Mouse (Mus musculus) monocyte, adult 2 months (primary cell): Measurements from ENCODE around the gene Srebf1.

Source experiments
- DNase-seq, 2 experiments: peaks; one replicate each; pipeline ENCODE4 v3.0.0; 2022; ENCODE audit warnings: low spot score in 2 of 2, low read depth in 1 of 2

The Srebf1 gene

DNA sequence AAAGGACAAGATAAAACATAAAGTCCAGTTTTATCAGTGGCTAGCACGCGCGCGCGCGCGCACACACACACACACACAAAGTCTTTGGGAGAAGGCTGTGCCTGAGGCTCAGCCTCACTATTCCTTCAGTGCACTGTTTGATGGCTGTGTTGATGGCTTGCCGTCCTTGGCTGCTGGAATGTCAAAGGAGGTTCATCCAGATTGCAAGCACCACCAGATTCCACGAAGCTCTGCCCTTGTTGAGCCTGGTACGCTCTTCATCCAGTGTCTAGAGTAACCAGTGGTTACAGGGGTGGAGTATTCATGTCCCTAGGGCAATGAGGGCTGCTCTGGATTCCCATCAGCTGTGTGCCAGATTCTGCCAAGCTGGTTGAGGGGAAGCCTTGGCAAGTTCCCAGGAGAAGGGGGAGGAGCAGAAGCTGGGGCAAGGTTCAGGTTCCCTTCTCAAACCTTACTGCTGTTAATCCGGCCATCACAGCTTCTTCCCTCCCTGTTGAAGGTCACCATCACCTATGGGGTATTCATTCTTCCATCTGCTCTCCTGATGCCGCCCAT lies 40.2 kb downstream of the Srebf1 start:
- DNase-seq, result no peak

DNA sequence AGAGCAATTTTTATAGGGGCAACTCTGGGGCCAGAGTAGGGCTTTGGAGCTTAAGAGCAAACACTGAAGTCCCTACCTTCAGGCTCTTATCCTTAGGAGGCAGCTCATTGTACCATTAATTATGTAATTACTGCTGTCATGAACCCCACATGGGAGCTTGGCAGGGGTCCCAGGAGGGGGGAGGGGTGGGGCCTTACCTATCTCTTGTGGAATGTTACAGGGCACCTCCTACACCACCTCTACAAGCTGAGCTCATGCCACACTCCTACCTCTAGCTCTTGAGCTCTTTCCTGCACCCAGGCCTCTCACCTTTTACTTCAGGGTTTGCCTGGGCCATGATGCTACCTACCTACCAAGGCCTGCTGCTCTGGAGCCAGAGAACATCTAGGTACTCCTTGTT lies 43.9 kb downstream of the Srebf1 start:
- DNase-seq, result no peak

DNA sequence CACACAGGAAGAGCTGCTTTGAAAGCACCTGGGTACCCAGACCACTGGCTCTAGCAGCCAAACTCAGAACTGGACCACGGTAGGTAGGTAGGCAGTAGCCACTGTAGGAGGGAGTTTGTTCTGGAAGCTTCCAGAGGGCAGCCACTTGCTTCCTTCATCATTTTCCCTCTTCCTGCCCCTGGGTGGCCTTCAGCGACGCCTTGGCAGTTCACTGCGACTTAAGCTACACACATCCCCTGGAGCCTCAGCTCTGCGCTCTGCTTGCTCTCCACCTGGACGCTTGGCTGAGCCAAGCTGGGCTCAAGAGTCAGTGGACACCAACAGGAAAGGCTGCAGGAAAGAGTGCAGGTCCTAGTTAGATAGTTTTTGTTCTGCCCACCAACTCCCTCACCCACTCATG lies 44.4 kb downstream of the Srebf1 start:
- DNase-seq, result no peak

DNA sequence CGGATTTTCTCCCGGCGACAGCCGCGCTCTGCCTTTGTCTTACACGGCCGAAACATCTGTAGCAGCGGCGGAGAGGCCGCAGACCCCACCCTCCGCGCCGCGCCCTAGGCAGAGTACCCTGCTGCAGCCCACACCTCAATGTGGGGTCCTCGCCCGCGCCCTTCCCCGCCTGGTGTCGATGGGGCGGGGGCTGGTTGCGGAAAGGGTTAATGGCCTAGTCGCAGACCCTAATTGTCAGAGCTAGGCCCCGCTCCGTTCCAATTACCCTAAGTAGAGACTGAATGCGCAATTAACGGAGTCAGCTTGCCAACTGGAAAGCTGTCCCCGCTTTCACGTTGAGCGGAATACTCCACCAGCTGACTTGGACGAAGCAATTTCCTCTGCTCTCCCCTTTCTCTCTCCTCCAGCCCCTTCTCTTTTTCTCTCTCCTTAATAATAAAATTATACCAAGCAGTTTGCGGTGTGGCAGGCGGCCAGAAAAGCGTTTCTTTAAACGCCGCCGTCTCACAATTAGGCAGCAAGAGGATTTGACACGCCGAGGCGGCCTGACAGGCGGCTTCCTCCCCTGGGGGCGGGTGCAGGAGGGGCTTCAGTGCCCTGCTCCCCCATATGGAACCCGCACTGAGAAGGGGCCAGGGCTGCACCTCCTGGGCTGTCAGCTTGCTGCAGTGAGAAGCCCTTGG lies 45.3 kb downstream of the Srebf1 start:
- DNase-seq, result no peak

DNA sequence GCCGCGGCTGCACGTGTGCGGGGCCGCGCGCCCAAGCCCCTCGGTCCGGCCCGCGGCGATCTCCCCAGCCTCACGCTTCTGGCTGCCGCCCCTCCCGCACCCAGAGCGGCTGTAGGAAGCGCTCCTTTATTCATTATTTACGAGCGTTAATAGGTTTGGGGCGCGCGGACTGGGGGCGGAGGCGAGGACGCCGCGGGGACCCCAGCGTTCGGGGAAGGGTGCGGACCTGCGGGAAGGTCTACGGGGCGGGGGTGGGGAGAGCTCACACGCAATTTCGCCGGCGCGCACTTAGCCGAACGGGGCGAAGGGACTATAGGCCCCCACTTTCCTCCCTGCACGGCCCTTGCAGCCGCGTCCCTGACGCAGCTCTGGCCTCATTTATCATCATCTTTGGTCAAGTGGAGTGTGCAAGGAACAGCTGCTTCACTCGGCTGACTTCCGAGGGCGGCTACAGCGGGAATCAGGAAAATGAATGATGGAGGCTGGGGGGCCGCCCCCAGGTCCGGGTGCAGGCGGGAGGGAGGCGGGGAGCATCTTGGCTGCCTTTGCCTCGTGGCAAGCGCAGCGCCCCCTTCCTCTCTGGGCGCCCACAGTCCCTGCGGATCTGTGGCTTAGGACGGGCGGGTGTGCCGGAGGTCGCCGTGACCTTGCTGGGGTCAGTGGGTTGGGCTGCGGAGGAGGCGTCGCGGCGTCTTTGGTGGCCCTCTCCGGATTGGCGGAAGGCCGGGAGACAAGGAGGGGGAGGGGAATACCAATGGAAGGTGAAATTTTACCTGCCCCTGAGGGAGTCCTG lies 46.0 kb downstream of the Srebf1 start:
- no peak for DNase-seq

DNA sequence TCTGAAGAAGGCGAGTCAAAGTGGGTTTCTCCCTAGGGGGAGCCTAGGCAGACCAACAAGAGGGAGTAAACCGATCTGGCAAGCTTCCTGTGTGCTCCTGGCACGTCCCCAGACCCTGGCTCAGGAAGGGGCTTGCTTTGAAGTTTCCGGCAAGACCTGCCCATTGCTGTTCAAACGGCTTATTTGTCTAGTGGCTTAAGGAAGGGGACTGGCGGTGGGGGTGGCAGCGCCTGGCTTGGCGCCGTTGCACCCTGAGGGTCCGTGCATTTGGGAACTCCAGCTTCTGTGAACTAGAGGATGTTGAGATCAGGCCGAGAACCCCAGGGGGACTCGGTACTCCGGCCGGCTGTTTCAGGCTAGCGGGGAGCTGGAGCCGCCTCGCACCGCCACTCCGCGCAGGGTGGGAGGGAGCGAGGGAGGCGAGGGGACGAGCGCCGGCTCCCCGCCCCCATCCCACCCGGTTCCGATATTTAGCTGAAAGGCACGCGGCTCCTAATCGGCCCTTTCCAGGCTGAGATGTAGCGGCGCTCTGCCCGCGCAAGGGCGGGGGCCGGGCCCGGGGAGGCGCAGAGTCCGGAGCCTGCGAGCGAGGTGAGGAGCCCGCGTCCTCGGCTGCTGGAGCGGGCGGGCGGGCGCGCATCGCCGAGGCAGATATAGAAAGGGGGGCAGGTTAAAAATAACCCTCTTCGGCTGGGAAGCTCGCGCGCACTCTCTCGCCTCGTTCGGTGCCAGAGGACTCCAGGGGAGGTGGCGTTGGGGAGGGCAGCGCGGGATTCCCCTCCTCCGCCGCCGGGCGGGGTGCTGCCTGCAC lies 46.8 kb downstream of the Srebf1 start:
- no peak for DNase-seq

DNA sequence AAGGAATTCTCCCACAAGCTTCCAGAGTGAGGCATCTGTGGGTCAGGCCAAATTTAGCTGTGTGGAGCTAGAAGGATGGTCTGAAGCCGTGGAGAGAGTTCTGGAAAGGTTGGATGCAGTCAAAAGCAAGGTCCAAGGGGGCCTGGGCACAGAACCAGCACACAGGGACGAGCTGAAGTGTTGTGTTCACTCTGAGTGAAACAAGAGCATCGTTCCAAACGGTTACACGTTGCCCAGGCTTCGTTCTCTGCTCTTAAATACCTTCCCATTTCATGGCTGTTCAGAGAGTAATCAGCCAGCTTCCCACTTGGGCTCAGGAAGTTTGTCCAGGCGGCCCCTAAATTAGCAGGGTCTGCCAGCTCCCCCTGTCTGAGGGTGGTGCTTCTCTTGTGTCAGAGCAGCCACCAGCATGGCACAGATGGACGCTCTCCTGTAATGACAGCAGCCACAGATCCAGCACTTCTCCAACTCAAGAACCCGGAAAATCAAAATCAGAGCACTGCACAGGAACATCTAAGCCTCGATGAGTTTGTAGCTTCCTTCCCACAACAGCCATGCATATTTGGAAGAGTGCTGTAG lies 48.7 kb downstream of the Srebf1 start:
- no peak for DNase-seq

DNA sequence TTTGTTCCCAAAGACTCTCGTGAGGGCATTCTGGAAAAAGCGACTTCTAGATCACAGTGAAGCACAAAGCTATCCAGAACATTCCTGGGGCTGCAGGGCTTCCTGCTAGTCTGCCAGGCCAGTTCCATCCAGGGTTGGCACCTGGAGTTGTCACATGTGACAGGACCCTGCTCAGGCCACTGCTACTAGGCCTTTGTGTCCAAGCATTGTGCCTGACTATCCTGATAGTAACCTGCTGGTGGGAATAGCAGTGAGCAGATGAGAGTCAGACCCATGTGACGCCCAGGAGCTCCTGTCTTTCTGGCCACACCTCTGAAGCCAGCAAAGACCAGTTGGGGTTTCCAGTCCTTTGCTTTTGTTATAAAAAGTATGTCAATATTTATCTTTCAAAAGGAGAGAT lies 50.3 kb downstream of the Srebf1 start:
- DNase-seq, result no peak

DNA sequence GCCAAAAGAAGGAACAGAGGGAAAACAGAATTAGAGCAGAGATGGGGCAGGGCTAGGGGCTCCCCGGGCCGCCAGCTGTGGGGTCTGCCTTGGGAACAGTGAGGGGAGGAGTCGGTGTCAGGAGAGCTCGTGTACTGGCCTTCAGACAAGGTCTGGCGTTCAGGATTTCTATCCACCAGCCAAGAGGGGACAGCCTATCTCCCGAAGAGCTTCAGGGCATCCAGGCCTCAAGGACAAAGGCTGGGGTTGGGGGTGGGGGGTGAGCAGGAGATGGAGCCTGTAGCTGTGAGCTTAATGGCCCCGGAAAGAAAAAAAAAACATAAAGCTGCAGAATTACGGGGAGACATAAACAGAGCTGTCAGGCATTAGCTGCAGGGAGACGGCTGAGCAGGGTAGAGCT lies 53.6 kb downstream of the Srebf1 start:
- DNase-seq, result no peak

DNA sequence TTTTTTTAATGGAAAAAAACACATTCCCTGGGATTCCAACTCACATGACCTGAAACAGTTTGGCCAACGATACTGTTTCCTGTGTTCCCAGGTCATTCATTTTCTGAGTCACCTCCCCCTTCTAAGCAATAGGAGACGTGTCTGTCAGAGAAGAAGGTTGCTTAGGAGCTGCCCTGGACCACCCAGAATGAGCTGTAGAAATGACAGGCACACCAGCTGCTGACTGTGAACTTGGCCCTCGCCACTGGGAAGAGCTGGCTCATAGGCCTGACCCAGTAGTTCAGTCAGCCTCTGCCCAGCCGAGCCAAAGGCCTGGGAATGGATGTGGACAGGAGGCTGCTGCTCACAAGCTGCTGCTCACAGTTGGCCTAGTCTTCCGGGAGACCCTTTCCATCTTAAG lies 57.3 kb downstream of the Srebf1 start:
- no peak for DNase-seq

DNA sequence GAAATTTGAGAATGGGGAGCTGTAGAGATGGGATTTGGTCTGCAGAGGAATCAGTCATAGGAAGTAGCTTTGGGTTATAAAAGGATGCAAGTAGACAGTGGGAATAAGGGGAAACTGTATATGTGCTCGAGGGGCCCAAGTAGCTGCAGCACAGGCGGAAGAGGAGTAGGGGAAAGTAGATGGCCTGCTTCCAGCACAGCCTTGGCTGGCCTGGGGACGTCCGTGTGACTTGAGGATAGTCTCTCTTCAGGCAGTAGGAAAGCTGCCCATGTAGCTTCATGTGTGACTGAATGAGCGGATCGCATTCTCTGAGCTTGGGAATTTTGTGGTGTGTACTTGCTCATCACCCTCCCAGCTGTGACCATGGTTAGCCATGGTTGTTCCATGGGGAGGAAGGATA lies 57.9 kb downstream of the Srebf1 start:
- no peak for DNase-seq

DNA sequence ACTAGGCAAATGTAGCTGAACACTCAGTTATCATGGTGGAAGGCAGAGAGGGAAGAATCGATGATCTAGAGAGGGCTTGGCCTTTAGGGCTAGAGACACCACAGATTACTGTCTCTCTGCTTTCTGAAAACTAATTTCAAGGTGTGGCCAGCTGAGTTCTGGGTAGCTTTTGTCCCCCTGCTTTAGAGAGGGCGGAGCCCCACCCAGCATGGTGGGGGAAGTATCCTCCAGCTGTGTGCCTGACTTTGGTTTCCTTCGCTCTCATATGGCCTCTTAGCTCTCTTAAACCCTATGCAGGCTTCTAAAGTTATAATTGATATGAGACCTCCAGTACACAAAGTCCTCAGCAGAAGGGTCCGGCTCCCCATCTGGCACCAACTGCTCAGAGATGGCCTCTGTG lies 59.0 kb downstream of the Srebf1 start:
- no peak for DNase-seq

DNA sequence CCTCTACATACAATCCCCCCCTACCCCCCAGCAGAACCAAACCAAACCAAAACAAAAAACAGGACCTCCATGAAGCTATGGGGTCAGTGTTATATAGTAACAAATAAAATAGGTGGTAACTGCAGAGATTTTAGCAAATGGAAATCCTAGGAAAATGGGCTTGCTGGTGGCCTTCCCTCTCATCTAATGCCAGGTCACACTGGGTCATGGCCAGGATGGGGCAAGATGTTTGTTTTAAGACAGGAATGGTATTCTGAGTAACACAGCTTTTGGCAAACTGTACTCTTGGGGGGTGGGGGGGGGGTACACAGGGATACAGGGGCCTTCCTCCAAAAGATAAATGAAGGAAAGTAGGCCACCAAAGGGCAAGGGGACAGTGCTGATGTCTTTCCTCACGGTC lies 59.8 kb downstream of the Srebf1 start:
- no peak for DNase-seq

DNA sequence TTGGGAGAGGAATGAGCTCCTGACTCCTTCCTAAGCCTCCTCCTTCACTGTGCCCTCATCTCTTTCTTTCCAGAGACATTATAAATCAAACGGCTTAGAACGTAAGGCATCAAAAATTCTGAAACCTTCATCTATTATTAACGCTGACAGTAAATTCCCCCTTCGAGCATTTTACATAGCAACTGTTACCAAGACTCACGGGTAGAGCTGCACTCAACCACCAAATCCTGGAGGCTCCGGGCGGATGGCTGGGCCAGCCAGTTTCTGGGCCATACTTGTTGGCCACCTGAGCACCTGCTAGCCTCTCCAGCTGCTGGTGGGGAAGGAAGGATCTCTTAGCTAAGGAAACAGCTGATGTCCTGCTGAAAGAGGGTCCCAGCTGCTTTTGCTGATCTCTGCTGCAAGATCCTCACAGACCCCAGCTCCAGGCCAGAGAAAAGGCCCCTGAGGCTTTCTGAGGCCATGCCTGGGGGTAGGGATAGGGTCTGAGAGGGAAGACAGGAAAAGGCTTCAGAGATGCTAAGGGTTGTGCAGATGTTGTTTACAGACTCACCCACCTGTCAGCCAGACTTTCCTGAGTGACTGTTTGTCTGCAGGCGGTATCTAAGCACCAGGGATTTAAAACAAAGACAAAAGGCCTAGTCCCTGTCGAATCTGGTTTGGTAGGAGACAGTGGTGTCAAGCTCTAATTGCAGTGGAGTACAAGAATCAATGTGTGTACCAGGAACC lies 61.1 kb downstream of the Srebf1 start:
- no peak for DNase-seq

DNA sequence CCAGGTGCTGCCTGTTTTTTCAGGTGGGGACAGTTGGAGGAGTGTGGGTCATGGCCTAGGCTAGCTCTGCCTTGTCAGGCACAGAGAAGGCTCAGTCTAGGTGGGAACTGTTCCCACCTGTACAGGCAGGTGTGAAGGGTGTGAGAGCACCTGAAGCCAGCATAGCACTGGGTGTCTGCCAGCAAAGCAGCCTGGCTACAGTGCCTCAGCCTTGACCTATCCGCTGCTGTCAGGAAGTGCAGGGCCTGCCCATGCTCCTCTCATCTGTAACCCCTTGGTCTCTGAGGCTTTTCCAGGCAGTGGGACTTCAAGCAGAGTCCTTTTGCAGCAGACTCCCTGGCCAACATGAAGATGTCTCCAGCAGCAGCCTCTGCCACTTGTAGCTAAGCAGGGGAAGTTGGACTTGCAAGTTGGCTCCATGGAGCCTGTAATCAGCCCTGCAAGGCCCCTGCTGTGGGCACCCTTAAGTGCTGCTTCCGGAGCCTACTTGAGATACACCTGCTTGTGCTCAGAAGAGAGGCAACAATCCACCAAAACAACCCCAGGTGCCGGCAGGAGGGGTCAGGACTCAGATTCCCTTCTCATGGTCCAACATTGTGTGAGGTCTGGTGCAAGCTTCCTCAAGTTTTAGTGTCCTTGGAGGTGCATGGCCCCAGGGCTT lies 61.8 kb downstream of the Srebf1 start:
- no peak for DNase-seq

DNA sequence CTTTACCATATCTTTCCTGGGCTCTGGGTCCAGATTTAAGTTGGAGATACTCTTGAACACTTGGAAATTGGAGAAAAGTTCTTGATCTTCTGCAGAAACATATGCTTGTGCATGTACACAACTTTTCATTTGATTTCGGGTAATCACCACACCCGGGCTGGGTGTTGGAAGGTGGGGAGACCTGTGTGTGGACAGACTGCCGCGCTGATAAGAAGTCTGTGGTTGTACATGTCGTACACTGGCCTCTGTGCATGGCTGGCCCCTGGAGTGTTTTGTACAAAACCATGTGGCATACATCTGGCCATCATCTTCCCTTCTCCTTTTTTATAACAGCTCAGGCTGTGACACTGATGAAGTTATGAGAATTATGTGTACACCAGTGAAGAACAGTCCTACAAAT lies 62.4 kb downstream of the Srebf1 start:
- no peak for DNase-seq

DNA sequence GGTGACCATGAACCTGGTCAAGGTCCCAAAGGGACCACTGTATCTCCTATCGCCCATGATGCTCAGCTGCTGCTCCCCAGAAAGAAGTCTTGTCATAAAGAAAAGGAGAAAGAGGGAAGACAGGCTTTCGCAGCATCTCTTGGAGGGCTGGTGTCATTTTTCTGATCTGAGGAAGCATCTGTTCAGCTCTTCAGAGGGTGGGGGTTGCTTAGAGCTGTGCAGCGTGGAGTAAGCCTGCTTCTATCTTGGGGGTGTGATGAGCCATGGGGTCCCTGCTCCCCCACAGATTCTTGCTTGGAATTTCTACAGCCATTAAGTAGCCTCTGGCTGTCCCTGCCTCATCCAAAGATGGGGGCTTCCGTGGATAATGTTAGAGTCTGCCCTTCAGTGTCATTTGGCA lies 64.1 kb downstream of the Srebf1 start:
- no peak for DNase-seq

DNA sequence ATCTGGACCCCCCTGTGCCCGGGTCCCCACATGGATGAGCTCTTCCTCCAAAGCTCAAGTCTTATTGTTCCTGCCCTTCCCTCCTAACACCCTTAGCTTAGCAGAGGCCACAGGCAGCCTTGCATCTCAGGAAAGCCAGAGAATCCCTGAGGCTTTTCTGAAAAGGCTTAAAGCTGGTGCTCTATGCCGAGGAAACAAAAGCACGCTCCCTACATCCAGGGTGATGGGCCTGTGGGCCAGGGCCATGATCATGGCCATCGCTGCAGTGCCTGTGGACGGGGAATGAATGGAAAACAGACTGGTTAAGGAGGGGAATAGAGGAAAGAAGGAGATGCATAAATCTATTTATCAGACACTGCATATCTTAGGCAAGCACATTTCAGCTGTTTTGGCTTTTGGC lies 66.7 kb downstream of the Srebf1 start:
- no peak for DNase-seq

DNA sequence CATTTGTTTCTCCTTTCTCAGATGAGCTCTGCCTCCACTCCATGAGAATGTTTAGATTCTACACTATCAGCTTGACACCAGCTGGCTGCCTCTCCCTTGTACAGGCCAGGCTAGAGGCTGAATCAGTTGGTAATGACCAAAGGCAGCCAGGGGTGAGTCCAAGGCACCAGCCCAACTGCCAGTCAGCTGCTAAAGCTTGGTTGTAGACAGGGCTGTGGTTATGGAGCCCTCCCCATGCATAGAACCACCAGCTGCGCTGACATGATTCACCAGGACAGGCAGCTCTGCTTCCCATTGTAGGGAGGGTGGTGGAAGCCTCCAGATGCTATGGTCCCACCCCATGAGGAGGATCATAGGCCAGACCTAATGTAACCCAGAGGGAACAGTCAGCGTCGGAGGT lies 68.4 kb downstream of the Srebf1 start:
- DNase-seq, result no peak

DNA sequence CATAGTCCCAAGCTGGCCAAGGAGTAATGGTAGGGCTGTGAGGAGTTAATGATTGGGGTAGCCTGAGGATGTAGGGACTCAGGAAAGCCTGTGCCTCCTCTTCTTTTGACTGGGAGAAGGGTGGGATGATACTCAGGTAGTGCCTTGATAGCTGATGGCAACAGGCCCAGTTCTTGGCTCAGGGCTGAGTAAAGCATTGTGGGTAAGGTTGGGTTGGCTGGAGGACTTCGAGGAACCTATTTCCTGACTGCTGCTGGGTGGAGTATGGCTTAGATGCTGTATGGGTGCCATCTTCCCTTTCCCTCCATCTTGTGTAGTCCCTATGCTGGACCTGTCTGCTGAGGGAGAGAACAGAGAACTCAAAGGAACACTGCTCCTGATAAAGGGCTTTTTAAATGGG lies 70.0 kb downstream of the Srebf1 start:
- no peak for DNase-seq
